Comparison of ENCODE assay signal across 14 mouse cellular contexts in the genomic region with DNA sequence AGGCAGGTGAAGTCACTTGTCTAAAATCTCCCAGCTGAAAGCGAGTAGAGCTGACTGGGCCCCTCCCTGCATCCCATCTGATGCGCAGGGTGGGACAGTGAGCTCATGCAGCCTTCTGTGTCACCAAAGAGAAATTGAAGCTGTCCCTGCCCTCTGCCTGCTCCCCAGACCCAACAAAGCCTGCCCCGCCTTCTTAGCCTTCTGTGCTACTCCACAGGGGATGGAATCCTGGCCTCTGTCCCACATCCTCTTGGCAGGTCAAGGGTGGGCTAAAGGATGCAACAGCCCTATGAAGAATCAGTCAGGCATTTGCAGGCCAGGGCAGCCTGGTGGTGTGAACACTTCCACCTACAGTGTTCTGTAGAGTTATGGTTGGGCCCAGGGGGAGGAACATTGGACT. TPM values are rescaled to one million over a fixed set of nuclear protein-coding genes. Genes with fewer than 3 reads are reported as not detected.
A peak's percentile ranks its signal among the peaks of the same experiment; 100 is the strongest.
DNase-seq lines count a peak whose midpoint lies in the region; ATAC-seq and TF ChIP-seq lines count a peak whose summit lies in the region.
"Had no signal": no experiment of that assay in that cellular context is flagged by ENCODE, and none has a peak within 500 bp of the region (broad histone marks: within the 10 kb centered on the region; RNA-seq: fewer than 3 reads in every experiment).

No protein-coding gene starts in this region.

- no peaks in the 10 kb centered on the region for H3K27me3 ChIP-seq in hindbrain, postnatal 0 days (ENCODE audit: insufficient read depth, low read length)
- no peaks in the 10 kb centered on the region for H3K27me3 ChIP-seq in hindbrain, embryonic 14.5 days (ENCODE audit: control insufficient read depth, insufficient read depth, low read length)
- no peaks in the 10 kb centered on the region for H3K27me3 ChIP-seq in ES-Bruce4 (ENCODE audit: control insufficient read depth, insufficient read depth, low read length, poor library complexity, severe bottlenecking)
- H3K27me3 ChIP-seq: embryonic facial prominence, embryonic 13.5 days; forebrain, embryonic 13.5 days had no signal

- no peak for TF ChIP-seq CTCF in hindbrain, postnatal 0 days (IDR thresholded peaks at IDR 0.05; ENCODE audit: low read depth)
- no peak for TF ChIP-seq CTCF in ES-Bruce4 (IDR thresholded peaks at IDR 0.05; ENCODE audit: low read depth, low read length)

- no peak overlapping the region for H3K4me3 ChIP-seq in hindbrain, postnatal 0 days (ENCODE audit: low read length)
- H3K4me3 ChIP-seq in hindbrain, embryonic 14.5 days (replicated peaks; ENCODE audit: low read length) = no peak overlapping the region
- H3K4me3 ChIP-seq in ES-Bruce4 (ENCODE audit: low read depth, low read length) = no peak overlapping the region
- H3K4me3 ChIP-seq: embryonic facial prominence, embryonic 13.5 days; forebrain, embryonic 13.5 days had no signal

- no peaks in the 10 kb centered on the region for H3K4me1 ChIP-seq in hindbrain, postnatal 0 days (ENCODE audit: insufficient read depth, low read length)
- no peaks in the 10 kb centered on the region for H3K4me1 ChIP-seq in hindbrain, embryonic 14.5 days (replicated peaks; ENCODE audit: control insufficient read depth, insufficient read depth, low read length)
- H3K4me1 ChIP-seq in ES-Bruce4 (ENCODE audit: control insufficient read depth, insufficient read depth, low read length) = no peaks in the 10 kb centered on the region
- H3K4me1 ChIP-seq: embryonic facial prominence, embryonic 13.5 days had no signal

- 0 out of 2 replicates have a peak, but pooled peaks have one; percentile 40 for ATAC-seq in hindbrain, postnatal 0 days
- ATAC-seq in hindbrain, embryonic 14.5 days (ENCODE audit: low FRiP score) = no peak
- ATAC-seq: forebrain, embryonic 13.5 days had no signal

- 60% methylated on average over 3 of the region's 3 CpGs for WGBS in hindbrain, postnatal 0 days
- WGBS in hindbrain, embryonic 14.5 days = 81% methylated on average over 3 of the region's 3 CpGs

- no peak overlapping the region for H3K27ac ChIP-seq in hindbrain, postnatal 0 days
- H3K27ac ChIP-seq in hindbrain, embryonic 14.5 days = no peak overlapping the region
- H3K27ac ChIP-seq in ES-Bruce4 (ENCODE audit: insufficient read depth, low read length) = no peak overlapping the region
- H3K27ac ChIP-seq: embryonic facial prominence, embryonic 13.5 days; forebrain, embryonic 13.5 days had no signal

- H3K9ac ChIP-seq in hindbrain, postnatal 0 days (replicated peaks; ENCODE audit: low read length) = no peak overlapping the region
- H3K9ac ChIP-seq in hindbrain, embryonic 14.5 days = no peak overlapping the region
- H3K9ac ChIP-seq in ES-Bruce4 (ENCODE audit: low read depth, poor library complexity, severe bottlenecking) = no peak overlapping the region
- H3K9ac ChIP-seq: forebrain, embryonic 13.5 days had no signal

- peaks cover 13% of the 10 kb centered on the region for H3K36me3 ChIP-seq in hindbrain, postnatal 0 days (ENCODE audit: insufficient read depth, low read length)
- H3K36me3 ChIP-seq in hindbrain, embryonic 14.5 days (replicated peaks; ENCODE audit: control insufficient read depth, insufficient read depth) = peaks cover 19% of the 10 kb centered on the region
- no peaks in the 10 kb centered on the region for H3K36me3 ChIP-seq in ES-Bruce4 (ENCODE audit: control insufficient read depth, insufficient read depth, low read length, poor library complexity, severe bottlenecking)

- no peak overlapping the region for H3K4me2 ChIP-seq in hindbrain, postnatal 0 days (ENCODE audit: low read depth, low read length)
- no peak overlapping the region for H3K4me2 ChIP-seq in hindbrain, embryonic 14.5 days (replicated peaks)
- H3K4me2 ChIP-seq: embryonic facial prominence, embryonic 13.5 days; forebrain, embryonic 13.5 days had no signal

- DNase-seq in cerebellum, adult 9-11 months = peak; percentile 68
- no peak for DNase-seq in cerebellum, postnatal 4 days (ENCODE audit: low spot score in 2 of 2)
- DNase-seq in hindbrain, postnatal 0 days (ENCODE audit: low spot score) = peak; percentile 40
- no peak for DNase-seq in hindbrain, embryonic 14.5 days (ENCODE audit: low spot score)
- peak; percentile 64 to 73 for DNase-seq in cerebellum, postnatal 10 days
- no peak for DNase-seq in frontal cortex, adult 2 months (ENCODE audit: extremely low spot score in 1 of 2, low spot score in 1 of 2)
- no peak for DNase-seq in adrenal gland, postnatal 36 days
- DNase-seq: adrenal gland, postnatal 10 days; gastrocnemius, postnatal 25 days had no signal

- no peaks in the 10 kb centered on the region for H3K9me3 ChIP-seq in hindbrain, postnatal 0 days (ENCODE audit: low read length)
- no peaks in the 10 kb centered on the region for H3K9me3 ChIP-seq in hindbrain, embryonic 14.5 days (ENCODE audit: control insufficient read depth, low read length)
- H3K9me3 ChIP-seq in ES-Bruce4 (replicated peaks; ENCODE audit: control insufficient read depth, insufficient read depth, low read length, poor library complexity, severe bottlenecking) = no peaks in the 10 kb centered on the region
- H3K9me3 ChIP-seq: embryonic facial prominence, embryonic 13.5 days; forebrain, embryonic 13.5 days had no signal

- no peak for TF ChIP-seq POLR2A in ES-Bruce4 (IDR thresholded peaks at IDR 0.05; ENCODE audit: insufficient read depth, low read length)

- 0 out of 2 replicates have a peak, but pooled peaks have one; percentile 32 for TF ChIP-seq EP300 in ES-Bruce4 (IDR thresholded peaks at IDR 0.05; ENCODE audit: insufficient read depth, low read depth, low read length)

RNA-seq across cellular contexts. Expression of gene Ccdc12, which starts 41.2 kb away (rescaled TPM):
- total RNA-seq in hindbrain, postnatal 0 days (2014; rRNA removed) = 15.0 and 17.0 TPM in 2 replicates
- polyA plus RNA-seq in hindbrain, postnatal 0 days (2015; fragmentation: Nextera tagmentation; extraction: Ambion mirVana) = 108 and 113 TPM in 2 replicates
- polyA plus RNA-seq in hindbrain, embryonic 14.5 days (2014; fragmentation: Nextera tagmentation; extraction: Ambion mirVana) = 84.6 and 97.6 TPM in 2 replicates
- 33.5 and 40.5 TPM in 2 replicates for polyA plus RNA-seq in ES-Bruce4 (2011; ENCODE audit: insufficient read depth, insufficient read length, low read depth, missing spikeins)
- 105 and 106 TPM in 2 replicates for polyA plus RNA-seq in frontal cortex, adult 2 months (2012; rRNA removed)
- 10 to 100 TPM; 61.3 to 64.7 TPM for total RNA-seq in adrenal gland, postnatal 36 days (2021)

RNA-seq across cellular contexts. Expression of gene Nbeal2, which starts 43.5 kb away (rescaled TPM):
- 9.0 and 11.5 TPM in 2 replicates for total RNA-seq in hindbrain, postnatal 0 days (2014; rRNA removed)
- 1.8 and 1.9 TPM in 2 replicates for polyA plus RNA-seq in hindbrain, postnatal 0 days (2015; fragmentation: Nextera tagmentation; extraction: Ambion mirVana)
- polyA plus RNA-seq in hindbrain, embryonic 14.5 days (2014; fragmentation: Nextera tagmentation; extraction: Ambion mirVana) = 2.2 and 4.0 TPM in 2 replicates
- polyA plus RNA-seq in ES-Bruce4 (2011; ENCODE audit: insufficient read depth, insufficient read length, low read depth, missing spikeins) = 10.3 and 11.6 TPM in 2 replicates
- 22.4 and 24.5 TPM in 2 replicates for polyA plus RNA-seq in frontal cortex, adult 2 months (2012; rRNA removed)
- total RNA-seq in adrenal gland, postnatal 36 days (2021) = 1 to 10 TPM; 7.2 to 8.1 TPM

RNA-seq across cellular contexts. Expression of gene Myl3, which starts 44.2 kb away (rescaled TPM):
- 0.72 TPM in 1 of 2 replicates, not detected in the other for total RNA-seq in hindbrain, postnatal 0 days (2014; rRNA removed)
- 0.65 and 0.89 TPM in 2 replicates for polyA plus RNA-seq in hindbrain, postnatal 0 days (2015; fragmentation: Nextera tagmentation; extraction: Ambion mirVana)
- polyA plus RNA-seq in hindbrain, embryonic 14.5 days (2014; fragmentation: Nextera tagmentation; extraction: Ambion mirVana) = 0.26 and 0.43 TPM in 2 replicates
- 2.2 and 4.1 TPM in 2 replicates for polyA plus RNA-seq in ES-Bruce4 (2011; ENCODE audit: insufficient read depth, insufficient read length, low read depth, missing spikeins)
- 0.32 and 0.46 TPM in 2 replicates for polyA plus RNA-seq in frontal cortex, adult 2 months (2012; rRNA removed)
- 1 to 10 TPM; 1.8 to 2.2 TPM for total RNA-seq in adrenal gland, postnatal 36 days (2021)
- total RNA-seq: megakaryocyte, adult 5-6 weeks had no signal
- polyA plus RNA-seq: C2C12 had no signal

RNA-seq across cellular contexts. Expression of gene Pth1r, which starts 49.5 kb away (rescaled TPM):
- total RNA-seq in hindbrain, postnatal 0 days (2014; rRNA removed) = 27.7 and 29.2 TPM in 2 replicates
- polyA plus RNA-seq in hindbrain, postnatal 0 days (2015; fragmentation: Nextera tagmentation; extraction: Ambion mirVana) = 11.7 and 12.5 TPM in 2 replicates
- polyA plus RNA-seq in hindbrain, embryonic 14.5 days (2014; fragmentation: Nextera tagmentation; extraction: Ambion mirVana) = 10.1 and 12.8 TPM in 2 replicates
- polyA plus RNA-seq in ES-Bruce4 (2011; ENCODE audit: insufficient read depth, insufficient read length, low read depth, missing spikeins) = 3.4 and 4.6 TPM in 2 replicates
- 6.9 and 9.1 TPM in 2 replicates for polyA plus RNA-seq in frontal cortex, adult 2 months (2012; rRNA removed)
- total RNA-seq in adrenal gland, postnatal 36 days (2021) = 10 to 100 TPM; 12.5 to 23.1 TPM
- total RNA-seq: megakaryocyte, adult 5-6 weeks had no signal

Comparison
In these comparisons a context has a peak if more than half of its experiments do, and no peak if none do; other contexts are left out.
1. DNase-seq: peak in cerebellum, adult 9-11 months (single experiment), hindbrain, postnatal 0 days (single experiment) and cerebellum, postnatal 10 days (2 of 2); none in cerebellum, postnatal 4 days (0 of 2), hindbrain, embryonic 14.5 days (single experiment), frontal cortex, adult 2 months (0 of 2) and adrenal gland, postnatal 36 days (0 of 2).